Comparison of ENCODE assay signal across 7 mouse cellular contexts in genomic region chr7:112299521-112300096, GRCm38 (mm10).
A peak's percentile ranks its signal among the peaks of the same experiment; 100 is the strongest.
DNase-seq lines count a peak whose midpoint lies in the region; ATAC-seq and TF ChIP-seq lines count a peak whose summit lies in the region.

No protein-coding gene starts in this region.

- no peak overlapping the region for H3K4me3 ChIP-seq in embryonic facial prominence, embryonic 14.5 days (ENCODE audit: low read depth, low read length)
- H3K4me3 ChIP-seq in intestine, embryonic 15.5 days (replicated peaks), result no peak overlapping the region

- no peaks in the 10 kb centered on the region for H3K9me3 ChIP-seq in embryonic facial prominence, embryonic 14.5 days (ENCODE audit: control insufficient read depth, low read length)
- H3K9me3 ChIP-seq in intestine, embryonic 15.5 days, result no peaks in the 10 kb centered on the region

- no peaks in the 10 kb centered on the region for H3K27me3 ChIP-seq in Patski
- no peaks in the 10 kb centered on the region for H3K27me3 ChIP-seq in embryonic facial prominence, embryonic 14.5 days (replicated peaks; ENCODE audit: control insufficient read depth, insufficient read depth, low read length)
- H3K27me3 ChIP-seq in intestine, embryonic 15.5 days (replicated peaks), result no peaks in the 10 kb centered on the region

- no peaks in the 10 kb centered on the region for H3K36me3 ChIP-seq in embryonic facial prominence, embryonic 14.5 days (ENCODE audit: control insufficient read depth, insufficient read depth, low read length)
- no peaks in the 10 kb centered on the region for H3K36me3 ChIP-seq in intestine, embryonic 15.5 days

- peak; percentile 82 for DNase-seq in Patski (ENCODE audit: low read depth, low spot score)
- no peak for DNase-seq in embryonic facial prominence, embryonic 14.5 days (ENCODE audit: low spot score)
- peak; percentile 66 for DNase-seq in lung, postnatal 25 days (ENCODE audit: low spot score)
- DNase-seq in ovary, adult 18-20 months (ENCODE audit: low spot score), result no peak
- DNase-seq in gastrocnemius, postnatal 36 days, result no peak
- DNase-seq in left cerebral cortex, postnatal 14 days (ENCODE audit: low spot score in 2 of 2), result no peak

- peaks cover 21% of the 10 kb centered on the region for H3K4me1 ChIP-seq in embryonic facial prominence, embryonic 14.5 days (ENCODE audit: control insufficient read depth, insufficient read depth, low read length)
- H3K4me1 ChIP-seq in intestine, embryonic 15.5 days (replicated peaks), result peaks cover 14% of the 10 kb centered on the region

- ATAC-seq in Patski, result peak; percentile 70
- ATAC-seq in embryonic facial prominence, embryonic 14.5 days (ENCODE audit: low read depth), result 0 out of 2 replicates have a peak, but pooled peaks have one; percentile 17
- no peak for ATAC-seq in intestine, embryonic 15.5 days

- POLR2A ChIA-PET in Patski (lab: Charles Lee), result interaction anchor here (1.3 to 2.5 kb wide), 5 partner anchors 10 to 75 kb away, joined by 3 to 8 read pairs (median 4); partner anchors contain the start of gene Mical2

- CTCF ChIA-PET in Patski (lab: Charles Lee), result interaction anchor here (1.3 to 1.4 kb wide), 2 partner anchors 72 to 87 kb away, joined by 3 to 5 read pairs; no protein-coding TSS in a partner anchor

- TF ChIP-seq CTCF in Patski (IDR thresholded peaks at IDR 0.05), result no peak

- no peak overlapping the region for H3K27ac ChIP-seq in embryonic facial prominence, embryonic 14.5 days (replicated peaks; ENCODE audit: low read depth, low read length)
- H3K27ac ChIP-seq in intestine, embryonic 15.5 days, result peak overlapping the region; percentile 2; the same call in 1 of the 2 replicates

- intact Hi-C loops in gastrocnemius, postnatal 36 days (cut with DNase I), result no loop called here
- intact Hi-C loops in left cerebral cortex, postnatal 14 days (cut with DNase I), result no loop called here

- H3K4me2 ChIP-seq in embryonic facial prominence, embryonic 14.5 days (ENCODE audit: low read depth, low read length), result no peak overlapping the region
- no peak overlapping the region for H3K4me2 ChIP-seq in intestine, embryonic 15.5 days (replicated peaks)

- WGBS in embryonic facial prominence, embryonic 14.5 days, result 58% methylated on average over 10 of the region's 10 CpGs
- WGBS in intestine, embryonic 15.5 days, result 65% methylated on average over 10 of the region's 10 CpGs

- in situ Hi-C loops in Patski (cut with MboI; ENCODE audit: low pct_unique_long_range_greater_than_20kb), result loop anchor here (5.0 kb wide), 1 partner anchor 97 kb away; no protein-coding TSS in a partner anchor

- no peak overlapping the region for H3K9ac ChIP-seq in embryonic facial prominence, embryonic 14.5 days (ENCODE audit: low read depth, low read length)
- H3K9ac ChIP-seq in intestine, embryonic 15.5 days, result no peak overlapping the region

Comparison
In these comparisons a context has a peak if more than half of its experiments do, and no peak if none do; other contexts are left out.
1. DNase-seq: peak in Patski (single experiment) and lung, postnatal 25 days (single experiment); none in embryonic facial prominence, embryonic 14.5 days (single experiment), ovary, adult 18-20 months (single experiment), gastrocnemius, postnatal 36 days (0 of 2) and left cerebral cortex, postnatal 14 days (0 of 2).